Mouse (Mus musculus) lung, adult 2 months (tissue): Measurements from ENCODE around the gene Ints13.

Experiments used
- CTCF ChIP-seq: fragments of 200-500 bp; IDR thresholded peaks from 2 replicates; pipeline ENCODE4 v1.5.1; 2011; ENCODE audit warnings: mild to moderate bottlenecking, low read length, control low read depth; ENCODE audit not compliant: insufficient read depth
- POLR2A ChIP-seq: fragments of 200-500 bp; IDR thresholded peaks from 2 replicates; pipeline ENCODE4 v1.6.1; 2011; ENCODE audit warnings: low read depth, mild to moderate bottlenecking, control low read depth, low read length, borderline replicate concordance; ENCODE audit errors: extremely low read depth

DNA sequence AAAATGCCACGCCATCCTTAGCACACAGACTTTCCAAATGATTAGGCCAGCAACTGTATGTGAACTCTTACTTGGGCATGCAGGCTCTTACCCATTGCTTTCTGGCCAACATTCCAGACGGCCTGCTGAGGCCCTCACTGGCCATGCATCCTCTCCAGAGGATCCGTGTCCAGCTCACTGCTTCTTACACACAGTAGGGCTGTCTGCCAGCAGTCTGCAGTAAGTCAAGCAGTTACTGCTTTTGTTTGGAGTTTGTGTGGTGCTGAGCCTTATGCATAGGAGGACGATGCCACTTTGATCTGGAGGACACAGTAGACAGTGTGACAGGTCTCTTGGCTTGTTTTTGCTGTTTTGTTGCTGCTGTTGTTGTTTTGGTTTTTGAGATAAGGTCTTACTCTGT is 39.0 kb downstream of the Ints13 start:
- TF ChIP-seq CTCF: no peak
- TF ChIP-seq POLR2A: no peak
